Mouse (Mus musculus) hematopoietic stem cell, adult 5-6 weeks (primary cell): ENCODE results near the gene Krtap17-1. TPM values are rescaled to one million over a fixed set of nuclear protein-coding genes. Genes with fewer than 3 reads are reported as not detected.

Source experiments
- ATAC-seq, 2 experiments: fragments of 125-278 bp in 1 of 2; replicated peaks in 1 of 2; 2 replicates each; pipeline ENCODE4 v1.8.0; 2016 to 2017; ENCODE audit warnings: inconsistent platforms in 2 of 2, mild to moderate bottlenecking in 2 of 2, moderate number of reproducible peaks in 2 of 2, low read depth in 1 of 2, moderate TSS enrichment in 1 of 2; ENCODE audit not compliant: low FRiP score in 2 of 2, poor library complexity in 2 of 2, severe bottlenecking in 2 of 2, insufficient read depth in 1 of 2, low TSS enrichment in 1 of 2
- total RNA-seq: library from RNA; stranded (forward); fragments of 172-1452, 232-1000 nt; gene quantifications from 2 replicates; pipeline ENCODE4 v1.2.3, GENCODE M21; 2017

Krtap17-1 gene
- total RNA-seq, 1 experiment from 2014 or later: not detected

DNA sequence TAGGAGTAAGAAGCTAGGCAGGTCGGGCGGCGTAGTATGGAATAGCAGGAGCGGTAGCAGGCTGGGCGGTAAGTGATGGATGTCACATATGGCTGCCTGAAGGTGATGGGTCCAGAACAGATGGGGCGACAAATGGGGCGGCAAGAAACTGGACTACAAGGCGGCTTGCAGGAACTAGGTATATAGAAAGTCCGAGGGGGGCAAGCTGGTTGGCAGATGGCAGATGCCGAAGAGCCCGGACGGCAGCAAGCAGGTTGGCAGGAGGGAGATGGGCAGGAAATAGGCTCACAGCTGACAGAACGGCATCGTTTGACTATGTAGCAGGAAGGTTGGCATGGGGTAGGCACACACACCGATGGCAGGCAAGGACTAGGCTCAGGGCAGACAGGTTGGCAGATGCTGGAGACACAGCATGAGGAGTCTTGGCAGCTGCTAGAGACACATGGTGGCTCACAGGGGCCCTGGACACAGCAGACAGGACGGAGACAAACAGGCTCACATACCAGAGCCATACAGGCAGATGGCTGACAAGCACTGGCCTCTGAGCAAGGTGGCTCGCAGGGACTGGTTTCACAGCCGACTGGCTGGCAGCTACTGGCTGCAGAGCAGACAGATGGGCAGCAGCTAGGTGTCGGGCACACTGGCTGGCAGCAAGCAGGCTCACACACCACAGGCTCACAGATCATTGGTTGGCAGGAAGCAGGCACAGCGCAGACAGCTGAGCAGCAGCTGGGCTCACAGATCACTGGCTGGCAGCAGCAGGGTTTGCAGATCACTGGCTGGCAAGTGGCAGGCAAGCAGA is 8.3 kb downstream of the Krtap17-1 start:
- ATAC-seq: no peak

DNA sequence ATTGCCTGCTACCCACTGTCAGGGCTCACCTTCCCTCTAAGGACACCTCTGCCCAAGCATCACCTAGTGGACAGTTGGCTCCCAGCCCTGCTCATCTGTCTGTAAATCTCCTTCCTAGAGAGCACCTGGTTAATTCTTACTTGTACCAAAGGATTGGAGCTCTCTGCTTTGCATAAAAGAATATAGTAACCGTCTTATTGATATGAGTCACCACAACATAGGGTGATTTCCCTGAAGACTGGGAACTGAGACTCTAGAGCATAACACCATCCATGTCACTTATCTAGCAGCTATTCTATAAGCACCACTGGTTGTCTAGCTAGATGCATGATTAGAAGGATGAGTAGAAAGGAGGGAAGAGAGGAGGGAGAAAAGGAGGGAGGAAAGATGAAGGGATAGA is 10.4 kb downstream of the Krtap17-1 start:
- ATAC-seq: no peak

DNA sequence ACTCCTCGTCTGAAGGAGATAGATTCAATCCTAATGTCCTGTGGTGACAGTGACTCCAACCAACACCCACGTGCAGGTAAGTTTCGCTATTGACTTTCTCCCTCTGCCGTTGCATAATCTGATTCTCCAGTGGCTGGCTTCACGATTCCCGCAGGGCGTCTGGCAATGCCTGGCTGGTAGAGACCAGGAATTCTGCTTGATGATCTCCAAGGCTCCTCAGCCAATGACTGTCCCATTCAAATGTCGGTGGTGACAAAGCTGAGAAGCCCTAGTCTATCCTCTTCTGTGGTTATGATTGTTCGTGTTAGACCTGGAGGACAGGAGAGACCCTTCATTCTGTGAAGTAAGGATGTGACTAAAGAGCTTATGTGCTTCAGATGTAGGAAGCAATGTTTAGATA is 11.1 kb downstream of the Krtap17-1 start:
- ATAC-seq: no peak

DNA sequence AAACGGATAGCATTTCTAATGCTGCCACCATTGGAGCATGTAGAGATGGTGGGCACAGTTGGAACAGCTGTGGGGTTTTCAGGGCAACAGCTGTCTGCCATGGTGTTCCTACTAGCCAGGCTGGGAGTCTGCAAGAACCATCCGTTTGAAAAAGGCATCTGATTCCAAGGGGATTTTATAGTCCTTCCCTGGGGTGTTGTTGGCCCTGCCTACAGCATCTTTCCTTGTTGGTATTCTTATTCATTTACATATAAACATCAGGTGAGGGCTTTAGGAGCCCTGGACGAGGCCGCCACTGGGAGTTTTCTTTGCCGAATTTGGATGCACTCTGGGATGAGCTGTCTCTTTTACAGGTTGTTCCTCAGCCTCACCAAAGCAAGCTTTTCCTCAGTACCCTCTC is 14.8 kb downstream of the Krtap17-1 start, which contains the start of gene Krtap29-1:
Krtap29-1 (minus strand) TSS at position 101 of the 400 bp plus-strand sequence.
- ATAC-seq: no peak

DNA sequence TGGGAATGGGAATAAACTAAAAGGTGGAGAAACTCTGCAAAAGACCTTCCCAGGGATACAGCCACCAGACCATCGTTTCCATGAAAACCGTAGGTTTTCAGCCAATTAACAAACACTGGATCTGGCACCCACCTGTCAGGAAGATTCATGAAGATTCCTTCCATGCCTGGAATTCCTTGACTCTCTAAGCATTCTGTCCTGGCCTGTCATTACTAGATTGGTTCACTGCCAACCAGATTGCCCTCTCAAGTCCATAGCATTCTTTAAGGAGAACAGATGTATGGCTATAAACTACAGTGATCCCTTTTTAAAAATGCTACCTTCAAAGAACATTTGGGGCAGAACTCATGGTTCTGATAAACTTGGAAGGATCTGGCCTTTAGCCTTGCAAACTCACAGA is 27.8 kb downstream of the Krtap17-1 start:
- no peak for ATAC-seq

DNA sequence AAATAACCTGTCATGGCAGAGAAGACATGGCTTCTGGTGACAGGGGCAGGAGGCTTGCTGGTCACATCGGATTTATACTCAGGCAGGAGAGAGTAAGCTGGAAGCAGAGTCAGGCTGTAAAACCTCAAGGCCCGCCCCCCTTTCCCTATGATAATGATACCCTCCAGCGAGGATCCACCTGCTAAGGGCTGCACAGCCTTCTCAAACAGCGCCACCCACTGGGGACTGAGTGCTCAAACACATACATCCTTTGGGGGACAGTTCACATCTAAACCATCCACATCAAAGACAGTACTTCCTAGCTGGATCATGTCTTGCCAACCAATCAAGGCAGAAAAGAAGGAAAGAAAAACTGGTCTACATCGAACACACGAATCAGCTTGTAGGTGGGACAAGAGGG is 29.6 kb downstream of the Krtap17-1 start:
- ATAC-seq: no peak

DNA sequence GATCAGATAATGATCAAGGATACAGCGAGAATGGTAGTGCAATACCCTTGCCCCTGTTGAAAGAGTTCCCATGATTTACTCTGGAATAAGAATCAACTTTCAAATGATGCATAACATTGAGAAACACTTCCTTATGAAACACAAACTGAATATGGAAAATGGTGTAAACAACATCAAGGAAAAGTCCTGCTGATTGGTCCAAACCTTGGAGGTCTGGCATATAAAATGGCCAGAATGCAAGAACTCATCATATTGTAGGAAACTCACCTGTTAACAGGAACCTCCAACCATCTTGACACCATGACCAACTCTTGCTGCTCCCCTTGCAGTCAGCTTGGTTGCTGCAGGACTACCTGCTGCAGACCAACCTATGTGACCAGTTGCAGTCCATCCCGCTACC is 45.6 kb downstream of the Krtap17-1 start, which contains the start of gene Krtap9-5:
Krtap9-5 (plus strand) TSS at position 301 of the 400 bp plus-strand sequence.
- ATAC-seq: no peak

Other genes with a start within 250 kb of the Krtap17-1 start
- gene Gm11595, start 221.1 kb downstream of the Krtap17-1 start, total RNA-seq: not detected in 2 replicates
- not detected in 2 replicates for gene Krtap4-8, start 213.3 kb downstream of the Krtap17-1 start, total RNA-seq
- not detected in 2 replicates for gene Krtap4-9, start 208.8 kb downstream of the Krtap17-1 start, total RNA-seq
- gene Gm11596, start 200.5 kb downstream of the Krtap17-1 start, total RNA-seq: not detected in 2 replicates
- not detected in 2 replicates for gene Gm11569, start 195.1 kb downstream of the Krtap17-1 start, total RNA-seq
- not detected in 2 replicates for gene Gm11554, start 189.5 kb downstream of the Krtap17-1 start, total RNA-seq
- not detected in 2 replicates for gene Krtap4-13, start 184.1 kb downstream of the Krtap17-1 start, total RNA-seq
- not detected in 2 replicates for gene Gm11564, start 178.3 kb downstream of the Krtap17-1 start, total RNA-seq
- not detected in 2 replicates for gene 2300003K06Rik, start 155.9 kb downstream of the Krtap17-1 start, total RNA-seq
- gene Krtap4-16, start 142.4 kb downstream of the Krtap17-1 start, total RNA-seq: not detected in 2 replicates
- gene Gm11568, start 136.1 kb downstream of the Krtap17-1 start, total RNA-seq: not detected in 2 replicates
- gene Gm11559, start 129.5 kb downstream of the Krtap17-1 start, total RNA-seq: not detected in 2 replicates
- not detected in 2 replicates for gene Krtap9-1, start 120.6 kb downstream of the Krtap17-1 start, total RNA-seq
- not detected in 2 replicates for gene Gm11567, start 114.8 kb downstream of the Krtap17-1 start, total RNA-seq
- gene Krtap31-1, start 86.1 kb downstream of the Krtap17-1 start, total RNA-seq: not detected in 2 replicates
- not detected in 2 replicates for gene Gm11565, start 79.2 kb downstream of the Krtap17-1 start, total RNA-seq
- not detected in 2 replicates for gene Krtap31-2, start 57.7 kb downstream of the Krtap17-1 start, total RNA-seq
- not detected in 2 replicates for gene Krtap9-5, start 45.5 kb downstream of the Krtap17-1 start, total RNA-seq
- gene Krtap29-1, start 14.9 kb downstream of the Krtap17-1 start, total RNA-seq: not detected in 2 replicates
- not detected in 2 replicates for gene Krtap16-1, start 7.4 kb downstream of the Krtap17-1 start, total RNA-seq
- not detected in 2 replicates for gene Krt33a, start 22.2 kb upstream of the Krtap17-1 start, total RNA-seq
- not detected in 2 replicates for gene Krt33b, start 35.9 kb upstream of the Krtap17-1 start, total RNA-seq
- not detected in 2 replicates for gene Krt34, start 47.6 kb upstream of the Krtap17-1 start, total RNA-seq
- gene Krt31, start 56.6 kb upstream of the Krtap17-1 start, total RNA-seq: not detected in 2 replicates
- gene Krt32, start 94.2 kb upstream of the Krtap17-1 start, total RNA-seq: not detected in 2 replicates
- not detected in 2 replicates for gene Krt35, start 102.2 kb upstream of the Krtap17-1 start, total RNA-seq
- not detected in 2 replicates for gene Krt36, start 111.6 kb upstream of the Krtap17-1 start, total RNA-seq
- gene Krt13, start 127.6 kb upstream of the Krtap17-1 start, total RNA-seq: not detected in 2 replicates
- not detected in 2 replicates for gene Krt15, start 141.9 kb upstream of the Krtap17-1 start, total RNA-seq
- not detected in 2 replicates for gene Krt19, start 154.7 kb upstream of the Krtap17-1 start, total RNA-seq
- not detected in 2 replicates for gene Krt9, start 199.3 kb upstream of the Krtap17-1 start, total RNA-seq
- not detected in 2 replicates for gene Krt14, start 213.6 kb upstream of the Krtap17-1 start, total RNA-seq